36 mouse cellular contexts compared by ENCODE assay signal in the genomic region with DNA sequence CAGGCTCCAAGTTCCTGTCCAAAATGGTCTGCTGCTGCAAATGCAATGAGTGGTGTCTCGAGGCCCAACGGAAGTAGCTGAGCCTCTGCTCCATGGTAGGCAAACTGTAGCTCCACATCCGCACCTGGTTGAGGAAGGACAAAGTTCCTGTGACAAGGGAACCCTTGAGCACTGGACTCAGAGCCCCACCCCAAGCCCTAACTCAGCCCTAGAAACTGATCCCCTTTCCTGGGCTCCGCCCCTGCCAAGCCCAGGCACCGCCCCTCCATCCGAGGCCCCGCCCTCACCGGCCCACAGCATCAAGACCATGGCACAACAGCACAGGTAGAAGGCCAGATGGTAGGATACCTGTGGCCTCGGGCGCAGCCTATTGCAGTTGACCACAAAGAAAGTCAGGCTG. TPM values are rescaled to one million over a fixed set of nuclear protein-coding genes. Genes with fewer than 3 reads are reported as not detected.
"Had no signal": no experiment of that assay in that cellular context is flagged by ENCODE, and none has a peak within 500 bp of the region (broad histone marks: within the 10 kb centered on the region; RNA-seq: fewer than 3 reads in every experiment).

No protein-coding gene starts in this region.

RNA-seq across cellular contexts. Expression of gene Klk1, which starts 3.6 kb away (rescaled TPM):
- total RNA-seq: gastrocnemius, adult 2 months; gastrocnemius, postnatal 10 days; gastrocnemius, postnatal 25 days; gastrocnemius, postnatal 4 days; granulocyte monocyte progenitor cell, adult 5-6 weeks; hematopoietic stem cell, adult 5-6 weeks; hindbrain, postnatal 0 days; layer of hippocampus, adult 18-20 months; layer of hippocampus, adult 8-10 months; layer of hippocampus, postnatal 14 days; layer of hippocampus, postnatal 36 days; left cerebral cortex, adult 18-20 months; left cerebral cortex, adult 8-10 months; left cerebral cortex, postnatal 10 days; left cerebral cortex, postnatal 25 days; left cerebral cortex, postnatal 4 days had no signal
- polyA plus RNA-seq: frontal cortex, adult 2 months; heart, embryonic 13.5 days; heart, postnatal 0 days; hindbrain, embryonic 11.5 days; hindbrain, embryonic 13.5 days; hindbrain, embryonic 15.5 days; hindbrain, postnatal 0 days; limb, embryonic 11.5 days; limb, embryonic 13.5 days; liver, embryonic 11.5 days; liver, embryonic 15.5 days had no signal

RNA-seq across cellular contexts. Expression of gene Klk1b5, which starts 5.9 kb away (rescaled TPM):
- total RNA-seq: gastrocnemius, adult 2 months; gastrocnemius, postnatal 10 days; gastrocnemius, postnatal 25 days; gastrocnemius, postnatal 4 days; granulocyte monocyte progenitor cell, adult 5-6 weeks; heart, adult 18-20 months; heart, adult 8-10 months; heart, postnatal 14 days; heart, postnatal 36 days; hematopoietic stem cell, adult 5-6 weeks; hindbrain, postnatal 0 days; layer of hippocampus, adult 18-20 months; layer of hippocampus, adult 8-10 months; layer of hippocampus, postnatal 14 days; layer of hippocampus, postnatal 36 days; left cerebral cortex, adult 18-20 months; left cerebral cortex, adult 8-10 months; left cerebral cortex, postnatal 10 days; left cerebral cortex, postnatal 25 days; left cerebral cortex, postnatal 4 days had no signal
- polyA plus RNA-seq: frontal cortex, adult 2 months; heart, embryonic 10.5 days; heart, embryonic 13.5 days; heart, embryonic 15.5 days; heart, postnatal 0 days; hindbrain, embryonic 11.5 days; hindbrain, embryonic 13.5 days; hindbrain, embryonic 15.5 days; hindbrain, postnatal 0 days; intestine, embryonic 14.5 days; kidney, embryonic 14.5 days; limb, embryonic 11.5 days; limb, embryonic 13.5 days; limb, embryonic 15.5 days; liver, embryonic 11.5 days; liver, embryonic 15.5 days had no signal

RNA-seq across cellular contexts. Expression of gene Klk1b4, which starts 14.4 kb away (rescaled TPM):
- total RNA-seq: gastrocnemius, adult 2 months; gastrocnemius, postnatal 10 days; gastrocnemius, postnatal 25 days; gastrocnemius, postnatal 4 days; granulocyte monocyte progenitor cell, adult 5-6 weeks; heart, adult 18-20 months; heart, adult 8-10 months; heart, postnatal 14 days; heart, postnatal 36 days; hematopoietic stem cell, adult 5-6 weeks; hindbrain, postnatal 0 days; layer of hippocampus, adult 18-20 months; layer of hippocampus, adult 8-10 months; layer of hippocampus, postnatal 14 days; layer of hippocampus, postnatal 36 days; left cerebral cortex, adult 18-20 months; left cerebral cortex, adult 8-10 months; left cerebral cortex, postnatal 10 days; left cerebral cortex, postnatal 25 days; left cerebral cortex, postnatal 4 days had no signal
- polyA plus RNA-seq: frontal cortex, adult 2 months; heart, embryonic 10.5 days; heart, embryonic 13.5 days; heart, embryonic 15.5 days; heart, postnatal 0 days; hindbrain, embryonic 11.5 days; hindbrain, embryonic 13.5 days; hindbrain, embryonic 15.5 days; hindbrain, postnatal 0 days; intestine, embryonic 14.5 days; kidney, embryonic 14.5 days; kidney, embryonic 16.5 days; limb, embryonic 11.5 days; limb, embryonic 13.5 days; limb, embryonic 15.5 days; liver, embryonic 11.5 days; liver, embryonic 15.5 days had no signal

RNA-seq across cellular contexts. Expression of gene Gm36864, which starts 14.4 kb away (rescaled TPM):
- total RNA-seq: gastrocnemius, adult 2 months; gastrocnemius, postnatal 10 days; gastrocnemius, postnatal 25 days; gastrocnemius, postnatal 4 days; granulocyte monocyte progenitor cell, adult 5-6 weeks; heart, adult 18-20 months; heart, adult 8-10 months; heart, postnatal 14 days; heart, postnatal 36 days; hematopoietic stem cell, adult 5-6 weeks; hindbrain, postnatal 0 days; layer of hippocampus, adult 18-20 months; layer of hippocampus, adult 8-10 months; layer of hippocampus, postnatal 14 days; layer of hippocampus, postnatal 36 days; left cerebral cortex, adult 18-20 months; left cerebral cortex, adult 8-10 months; left cerebral cortex, postnatal 10 days; left cerebral cortex, postnatal 25 days; left cerebral cortex, postnatal 4 days had no signal
- polyA plus RNA-seq: frontal cortex, adult 2 months; heart, embryonic 10.5 days; heart, embryonic 15.5 days; heart, postnatal 0 days; hindbrain, embryonic 11.5 days; hindbrain, embryonic 13.5 days; hindbrain, postnatal 0 days; intestine, embryonic 14.5 days; kidney, embryonic 14.5 days; kidney, embryonic 16.5 days; limb, embryonic 11.5 days; limb, embryonic 15.5 days; liver, embryonic 11.5 days; liver, embryonic 15.5 days had no signal

RNA-seq across cellular contexts. Expression of gene Klk1b3, which starts 23.6 kb away (rescaled TPM):
- total RNA-seq: gastrocnemius, adult 2 months; gastrocnemius, postnatal 10 days; gastrocnemius, postnatal 25 days; gastrocnemius, postnatal 4 days; granulocyte monocyte progenitor cell, adult 5-6 weeks; heart, adult 18-20 months; heart, adult 8-10 months; heart, postnatal 14 days; heart, postnatal 36 days; hematopoietic stem cell, adult 5-6 weeks; hindbrain, postnatal 0 days; layer of hippocampus, adult 18-20 months; layer of hippocampus, adult 8-10 months; layer of hippocampus, postnatal 14 days; layer of hippocampus, postnatal 36 days; left cerebral cortex, adult 18-20 months; left cerebral cortex, adult 8-10 months; left cerebral cortex, postnatal 10 days; left cerebral cortex, postnatal 25 days; left cerebral cortex, postnatal 4 days had no signal
- polyA plus RNA-seq: frontal cortex, adult 2 months; heart, embryonic 10.5 days; heart, embryonic 13.5 days; heart, embryonic 15.5 days; heart, postnatal 0 days; hindbrain, embryonic 11.5 days; hindbrain, embryonic 13.5 days; hindbrain, embryonic 15.5 days; hindbrain, postnatal 0 days; intestine, embryonic 14.5 days; kidney, embryonic 14.5 days; limb, embryonic 11.5 days; limb, embryonic 13.5 days; limb, embryonic 15.5 days; liver, embryonic 11.5 days; liver, embryonic 15.5 days had no signal
